ENCODE assay signal across 10 mouse cellular contexts in genomic region chr11:99430670-99431069, GRCm38 (mm10). TPM values are rescaled to one million over a fixed set of nuclear protein-coding genes. Genes with fewer than 3 reads are reported as not detected.
A peak's percentile ranks its signal among the peaks of the same experiment; 100 is the strongest.
DNase-seq lines count a peak whose midpoint lies in the region; ATAC-seq and TF ChIP-seq lines count a peak whose summit lies in the region.
"Had no signal": no experiment of that assay in that cellular context is flagged by ENCODE, and none has a peak within 500 bp of the region (broad histone marks: within the 10 kb centered on the region; RNA-seq: fewer than 3 reads in every experiment).

No protein-coding gene starts in this region.

- H3K27me3 ChIP-seq in CH12.LX (replicated peaks) (peaks cover 88% of the 10 kb centered on the region), MEL (ENCODE audit: control insufficient read depth in 1 of 2, insufficient read depth in 2 of 2, low read length in 2 of 2) (no peaks in the 10 kb centered on the region; a peak in 1 of 4 replicates)
- no peaks in the 10 kb centered on the region for H3K27me3 ChIP-seq in kidney, postnatal 0 days (ENCODE audit: insufficient read depth, low read length)

- TF ChIP-seq RAD21 in CH12.LX (IDR thresholded peaks at IDR 0.05; ENCODE audit: low read depth, low read length) = no peak; the same call in none of the 2 replicates
- TF ChIP-seq RAD21 in MEL (IDR thresholded peaks at IDR 0.05; ENCODE audit: low read depth, low read length) = no peak

- no peak for ATAC-seq in kidney, postnatal 0 days (replicated peaks; ENCODE audit: low FRiP score, low read depth)
- no peak for ATAC-seq in monocyte, adult 5-6 weeks (replicated peaks; ENCODE audit: insufficient number of reproducible peaks, low FRiP score, low TSS enrichment, poor library complexity, severe bottlenecking)

- peak in 1 of 2 experiments; percentile 65; a peak in 2 of 4 replicates for TF ChIP-seq CTCF in CH12.LX (conservative IDR thresholded peaks at IDR 0.05 in 1 of 2, IDR thresholded peaks at IDR 0.05 in 1 of 2; ENCODE audit: low read depth in 2 of 2, low read length in 2 of 2)
- peak in 2 of 3 experiments; percentile 19 to 25; a peak in 2 of 6 replicates for TF ChIP-seq CTCF in MEL (IDR thresholded peaks at IDR 0.05 in 2 of 3, conservative IDR thresholded peaks at IDR 0.05 in 1 of 3; ENCODE audit: control insufficient read depth in 1 of 3, insufficient read depth in 1 of 3, low read depth in 2 of 3, low read length in 3 of 3, poor library complexity in 1 of 3, severe bottlenecking in 1 of 3)
- peak; percentile 44; the same call in 1 of the 2 replicates for TF ChIP-seq CTCF in kidney, postnatal 0 days (IDR thresholded peaks at IDR 0.05; ENCODE audit: low read depth)

- no peak for TF ChIP-seq EP300 in CH12.LX (IDR thresholded peaks at IDR 0.05; ENCODE audit: low read length)
- TF ChIP-seq EP300 in MEL (IDR thresholded peaks at IDR 0.05; ENCODE audit: low read depth in 1 of 2, low read length in 2 of 2) = no peak

- DNase-seq in layer of hippocampus, adult 11-12 months (ENCODE audit: low spot score) = peak; percentile 18
- DNase-seq in layer of hippocampus, adult 9-11 months = no peak
- DNase-seq in CH12.LX (ENCODE audit: extremely low read depth) (peak; percentile 65), MEL (ENCODE audit: low read depth, low spot score) (peak; percentile 44)
- DNase-seq in kidney, postnatal 0 days (ENCODE audit: low spot score) = peak; percentile 44
- DNase-seq in neural tube, embryonic 10.5 days (ENCODE audit: extremely low spot score, low spot score) = no peak

- H3K9ac ChIP-seq in CH12.LX (ENCODE audit: insufficient read depth, low read depth) (no peak overlapping the region), MEL (ENCODE audit: control insufficient read depth, low read depth, low read length, poor library complexity, severe bottlenecking) (no peak overlapping the region)
- no peak overlapping the region for H3K9ac ChIP-seq in kidney, postnatal 0 days (ENCODE audit: low read depth, low read length)
- H3K9ac ChIP-seq: embryonic facial prominence, embryonic 12.5 days had no signal

- dilution Hi-C loops in CH12.LX (cut with MboI; ENCODE audit: extremely low pct_ligation_motif_present, extremely low pct_unique_long_range_greater_than_20kb, low sequenced_read_pairs) = no loop called here

- peaks cover 0 to 2% of the 10 kb centered on the region in 2 experiments; a peak in 1 of 4 replicates for H3K4me1 ChIP-seq in CH12.LX (ENCODE audit: control insufficient read depth in 1 of 2, insufficient read depth in 2 of 2)
- H3K4me1 ChIP-seq in MEL (ENCODE audit: control insufficient read depth in 1 of 2, insufficient read depth in 2 of 2, low read length in 2 of 2) = no peaks in the 10 kb centered on the region
- no peaks in the 10 kb centered on the region for H3K4me1 ChIP-seq in kidney, postnatal 0 days (replicated peaks; ENCODE audit: insufficient read depth, low read length)
- H3K4me1 ChIP-seq: embryonic facial prominence, embryonic 12.5 days had no signal

- TF ChIP-seq POLR2A in CH12.LX (IDR thresholded peaks at IDR 0.05; ENCODE audit: low read depth, low read length) = no peak
- no peak for TF ChIP-seq POLR2A in MEL (IDR thresholded peaks at IDR 0.05; ENCODE audit: control insufficient read depth in 1 of 2, insufficient read depth in 1 of 2, low read depth in 1 of 2, low read length in 2 of 2, poor library complexity in 1 of 2)

- 57% methylated on average over 12 of the region's 12 CpGs for WGBS in kidney, postnatal 0 days

- H3K36me3 ChIP-seq in CH12.LX (replicated peaks in 1 of 2; ENCODE audit: control insufficient read depth in 1 of 2, insufficient read depth in 1 of 2, low read length in 1 of 2) (no peaks in the 10 kb centered on the region), MEL (ENCODE audit: control insufficient read depth in 1 of 2, insufficient read depth in 2 of 2, low read length in 2 of 2) (no peaks in the 10 kb centered on the region)
- no peaks in the 10 kb centered on the region for H3K36me3 ChIP-seq in kidney, postnatal 0 days (ENCODE audit: insufficient read depth, low read length)
- H3K36me3 ChIP-seq: embryonic facial prominence, embryonic 12.5 days had no signal

- H3K79me2 ChIP-seq in CH12.LX (replicated peaks; ENCODE audit: control insufficient read depth, extremely low read depth, insufficient read depth, poor library complexity, severe bottlenecking) = no peaks in the 10 kb centered on the region
- H3K79me2 ChIP-seq in MEL (ENCODE audit: control insufficient read depth, insufficient read depth, low read length, poor library complexity) = no peaks in the 10 kb centered on the region

- H3K27ac ChIP-seq in CH12.LX (ENCODE audit: insufficient read depth, low read depth) = no peak overlapping the region
- H3K27ac ChIP-seq in MEL (ENCODE audit: control insufficient read depth, low read depth, low read length) = no peak overlapping the region
- H3K27ac ChIP-seq in kidney, postnatal 0 days = no peak overlapping the region
- H3K27ac ChIP-seq: embryonic facial prominence, embryonic 12.5 days had no signal

- H3K4me2 ChIP-seq in CH12.LX (ENCODE audit: insufficient read depth, low read depth, poor library complexity, severe bottlenecking) = no peak overlapping the region
- H3K4me2 ChIP-seq in kidney, postnatal 0 days (ENCODE audit: low read length) = no peak overlapping the region
- H3K4me2 ChIP-seq: embryonic facial prominence, embryonic 12.5 days had no signal

- in situ Hi-C loops in CH12.LX (cut with MboI; ENCODE audit: low pct_ligation_motif_present, low pct_unique_long_range_greater_than_20kb, low sequenced_read_pairs) = no loop called here

- no peaks in the 10 kb centered on the region for H3K9me3 ChIP-seq in CH12.LX (replicated peaks; ENCODE audit: low read length)
- no peaks in the 10 kb centered on the region for H3K9me3 ChIP-seq in MEL (replicated peaks; ENCODE audit: insufficient read depth, low read length)
- H3K9me3 ChIP-seq in kidney, postnatal 0 days (replicated peaks; ENCODE audit: low read length) = no peaks in the 10 kb centered on the region
- H3K9me3 ChIP-seq: embryonic facial prominence, embryonic 12.5 days had no signal

- H3K4me3 ChIP-seq in CH12.LX (replicated peaks in 1 of 3; ENCODE audit: low read depth in 2 of 3, low read length in 2 of 3, poor library complexity in 1 of 3) = no peak overlapping the region
- H3K4me3 ChIP-seq in MEL (ENCODE audit: control insufficient read depth in 1 of 2, insufficient read depth in 1 of 2, low read depth in 2 of 2, low read length in 2 of 2) = no peak overlapping the region
- no peak overlapping the region for H3K4me3 ChIP-seq in kidney, postnatal 0 days (replicated peaks; ENCODE audit: low read depth, low read length)
- H3K4me3 ChIP-seq: embryonic facial prominence, embryonic 12.5 days had no signal

TF ChIP-seq in CH12.LX, 34 proteins besides CTCF, POLR2A, EP300 and RAD21 (continues in another document):
- TF ChIP-seq NELFE (IDR thresholded peaks at IDR 0.05; ENCODE audit: low read depth, low read length) = peak; percentile 38; the same call in 1 of the 2 replicates
- TF ChIP-seq ZKSCAN1 (IDR thresholded peaks at IDR 0.05; ENCODE audit: borderline replicate concordance, low read depth, low read length) = no peak
- no peak for TF ChIP-seq NRF1 (IDR thresholded peaks at IDR 0.05; ENCODE audit: low read depth, low read length)
- peak; percentile 71 for TF ChIP-seq IRF4 (IDR thresholded peaks at IDR 0.05; ENCODE audit: low read depth, low read length)
- TF ChIP-seq MYC (IDR thresholded peaks at IDR 0.05; ENCODE audit: low read depth, low read length) = no peak

TF ChIP-seq in MEL, 35 proteins besides CTCF, POLR2A, EP300 and RAD21:
- TF ChIP-seq GATA1 (IDR thresholded peaks at IDR 0.05; ENCODE audit: low read depth, low read length) (no peak), ZKSCAN1 (IDR thresholded peaks at IDR 0.05; ENCODE audit: low read depth, low read length) (no peak)

RNA-seq across cellular contexts. Expression of gene Krt20, which starts 7.3 kb away (rescaled TPM):
- not detected in 2 replicates for total RNA-seq in CH12.LX (2012; rRNA removed)
- total RNA-seq in CH12.LX (2014; rRNA removed) = not detected in 2 replicates
- not detected in 2 replicates for polyA plus RNA-seq in CH12.LX (2012; ENCODE audit: insufficient read length, low read depth)
- not detected in 2 replicates for total RNA-seq in MEL (2012; rRNA removed)
- not detected for polyA plus RNA-seq in MEL (2012; ENCODE audit: insufficient read depth in 1 of 2, insufficient read length in 2 of 2, low read depth in 1 of 2, low replicate concordance in 2 of 2, missing spikeins in 1 of 2)
- 3.6 and 5.0 TPM in 2 replicates for polyA plus RNA-seq in kidney, postnatal 0 days (2015; fragmentation: Nextera tagmentation; extraction: Ambion mirVana)
- total RNA-seq in monocyte, adult 5-6 weeks (2017) = not detected in 3 replicates
- total RNA-seq: layer of hippocampus, postnatal 36 days; neutrophil, adult 5-6 weeks had no signal

RNA-seq across cellular contexts. Expression of gene Krt12, which starts 8.6 kb away (rescaled TPM):
- not detected in 2 replicates for total RNA-seq in CH12.LX (2012; rRNA removed)
- not detected in 2 replicates for total RNA-seq in CH12.LX (2014; rRNA removed)
- polyA plus RNA-seq in CH12.LX (2012; ENCODE audit: insufficient read length, low read depth) = not detected in 2 replicates
- not detected in 2 replicates for total RNA-seq in MEL (2012; rRNA removed)
- under 1 TPM in 1 of 2 experiments, not detected in 1; 0.10 TPM for polyA plus RNA-seq in MEL (2012; ENCODE audit: insufficient read depth in 1 of 2, insufficient read length in 2 of 2, low read depth in 1 of 2, low replicate concordance in 2 of 2, missing spikeins in 1 of 2)
- polyA plus RNA-seq in kidney, postnatal 0 days (2015; fragmentation: Nextera tagmentation; extraction: Ambion mirVana) = not detected in 2 replicates
- total RNA-seq in monocyte, adult 5-6 weeks (2017) = not detected in 3 replicates
- polyA plus RNA-seq: embryonic facial prominence, embryonic 12.5 days had no signal

RNA-seq across cellular contexts. Expression of gene Krt10, which starts 41.5 kb away (rescaled TPM):
- total RNA-seq in CH12.LX (2012; rRNA removed) (3.0 and 3.4 TPM in 2 replicates), CH12.LX (2014; rRNA removed) (9.0 and 9.3 TPM in 2 replicates), MEL (2012; rRNA removed) (not detected in 2 replicates)
- polyA plus RNA-seq in CH12.LX (2012; ENCODE audit: insufficient read length, low read depth) (12.2 and 15.3 TPM in 2 replicates), MEL (2012; ENCODE audit: insufficient read depth in 1 of 2, insufficient read length in 2 of 2, low read depth in 1 of 2, low replicate concordance in 2 of 2, missing spikeins in 1 of 2) (not detected)
- polyA plus RNA-seq in kidney, postnatal 0 days (2015; fragmentation: Nextera tagmentation; extraction: Ambion mirVana) = 35.5 and 42.6 TPM in 2 replicates
- total RNA-seq in monocyte, adult 5-6 weeks (2017) = 0.29 to 3.1 TPM (median 1.6 TPM) in 3 replicates

RNA-seq across cellular contexts. Expression of gene Krt28, which starts 56.0 kb away (rescaled TPM):
- 0.13 TPM in 1 of 2 replicates, not detected in the other for total RNA-seq in CH12.LX (2012; rRNA removed)
- not detected in 2 replicates for total RNA-seq in CH12.LX (2014; rRNA removed)
- polyA plus RNA-seq in CH12.LX (2012; ENCODE audit: insufficient read length, low read depth) = 0.14 and 0.27 TPM in 2 replicates
- total RNA-seq in MEL (2012; rRNA removed) = not detected in 2 replicates
- polyA plus RNA-seq in MEL (2012; ENCODE audit: insufficient read depth in 1 of 2, insufficient read length in 2 of 2, low read depth in 1 of 2, low replicate concordance in 2 of 2, missing spikeins in 1 of 2) = not detected
- polyA plus RNA-seq in kidney, postnatal 0 days (2015; fragmentation: Nextera tagmentation; extraction: Ambion mirVana) = 0.32 TPM in 1 of 2 replicates, not detected in the other
- not detected in 3 replicates for total RNA-seq in monocyte, adult 5-6 weeks (2017)
- total RNA-seq: neutrophil, adult 5-6 weeks had no signal

Comparison
In these comparisons a context has a peak if more than half of its experiments do, and no peak if none do; other contexts are left out.
1. DNase-seq: peak in layer of hippocampus, adult 11-12 months (single experiment), CH12.LX (single experiment), MEL (single experiment) and kidney, postnatal 0 days (single experiment); none in layer of hippocampus, adult 9-11 months (single experiment) and neural tube, embryonic 10.5 days (single experiment).